Mouse (Mus musculus) right cerebral cortex, postnatal 25 days (tissue): ENCODE measurements around the gene 1700001P01Rik.
"Not testable (repeated sequence)": the region's sequence is repeated elsewhere in the genome, so short reads cannot be mapped to it uniquely, and the experiment has no call there.

Experiments
- DNase-seq: peaks from one replicate; pipeline ENCODE4 v3.0.0; 2022

The 1700001P01Rik gene

DNA sequence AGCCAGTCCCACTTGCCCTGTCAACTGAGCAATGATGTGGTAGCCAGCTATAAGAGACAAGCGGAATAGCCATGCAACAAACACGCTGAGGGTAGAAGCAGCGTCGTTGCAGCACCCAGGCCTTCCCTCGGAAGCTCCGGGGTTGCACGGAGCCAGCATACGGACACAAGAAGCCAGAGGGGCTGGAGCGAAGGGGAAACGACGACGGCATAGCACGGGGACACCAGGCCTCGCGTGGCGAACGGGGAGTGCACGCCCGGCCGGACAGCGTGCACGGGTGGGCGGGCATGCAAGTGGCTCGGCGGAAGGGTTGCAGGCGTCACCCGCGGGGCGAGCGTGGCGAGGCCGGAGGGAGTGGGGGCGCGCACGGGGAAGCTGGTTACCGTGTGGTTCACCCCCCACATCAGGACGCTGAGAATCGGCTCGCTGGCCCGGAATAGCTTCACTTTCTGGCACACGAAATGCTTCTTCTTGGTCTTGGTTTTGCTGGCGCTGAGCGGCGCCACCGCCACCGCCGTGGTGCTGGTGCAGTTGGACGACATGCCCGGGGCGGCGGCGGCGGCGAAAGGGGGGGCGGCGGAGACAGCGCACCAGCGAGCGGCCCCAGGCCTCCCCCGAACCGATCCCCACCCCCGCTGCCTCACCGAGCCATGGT is 31.5 kb downstream of the 1700001P01Rik start, which contains the start of gene Pip4k2b:
Gene Pip4k2b (minus strand): TSS at position 642 of the 655 bp plus-strand sequence.
- DNase-seq, result no peak

DNA sequence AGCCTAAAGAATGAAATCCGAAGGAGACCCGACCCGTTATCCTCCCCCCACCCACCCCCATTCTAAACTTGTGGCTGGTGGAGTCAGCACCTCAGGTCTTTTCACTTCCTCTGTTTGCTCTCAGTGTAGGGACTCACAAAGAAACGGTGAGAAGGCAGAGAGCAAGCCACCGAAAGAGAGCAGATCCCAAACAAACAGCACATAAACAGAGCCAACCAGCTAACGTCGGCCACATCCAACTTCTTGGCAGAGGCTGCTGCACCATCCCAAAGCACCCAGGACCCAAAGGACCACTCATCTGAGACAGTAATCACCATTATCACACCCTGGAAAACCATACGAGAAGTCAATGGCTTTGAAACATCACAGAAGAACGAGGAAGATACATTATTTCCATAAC is 32.3 kb downstream of the 1700001P01Rik start:
- no peak for DNase-seq

DNA sequence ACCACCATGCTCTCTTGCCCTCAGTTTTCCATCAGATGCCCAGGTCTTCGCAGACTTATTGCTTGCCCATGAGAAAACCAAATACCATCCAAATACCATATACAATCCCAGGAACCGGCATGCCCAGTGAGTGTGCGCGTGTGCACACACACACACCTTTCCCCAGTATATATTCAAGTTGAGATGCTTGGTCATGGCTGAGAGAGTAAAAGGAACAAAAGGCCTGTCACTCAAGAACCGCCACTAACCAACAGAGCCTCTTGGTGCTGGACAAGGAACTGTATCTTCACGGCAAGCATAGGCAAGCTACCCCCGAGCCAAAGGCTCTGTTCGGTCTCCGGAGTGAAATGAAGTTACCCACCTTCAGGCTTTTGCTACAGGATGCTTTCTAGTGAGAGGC is 33.1 kb downstream of the 1700001P01Rik start:
- no peak for DNase-seq

DNA sequence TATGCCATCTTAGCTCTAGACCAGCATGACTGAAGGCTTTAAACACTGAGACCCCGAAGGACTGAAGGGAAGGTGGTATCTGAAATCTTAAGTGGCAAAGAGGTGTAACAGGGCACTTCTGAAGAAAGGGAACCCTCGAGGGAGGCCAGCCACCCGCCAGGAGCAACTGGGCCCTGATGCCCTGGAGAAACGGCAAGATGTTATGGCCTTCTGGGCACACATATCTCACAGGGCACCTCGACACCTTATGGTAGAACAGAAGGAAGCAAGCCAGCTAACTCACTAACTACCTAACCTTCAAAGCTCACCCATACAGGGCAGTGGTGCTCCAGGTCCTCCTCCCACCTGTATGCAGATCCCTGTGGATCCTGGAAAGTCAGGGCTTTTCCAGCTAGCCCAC is 33.6 kb downstream of the 1700001P01Rik start:
- DNase-seq, result no peak

DNA sequence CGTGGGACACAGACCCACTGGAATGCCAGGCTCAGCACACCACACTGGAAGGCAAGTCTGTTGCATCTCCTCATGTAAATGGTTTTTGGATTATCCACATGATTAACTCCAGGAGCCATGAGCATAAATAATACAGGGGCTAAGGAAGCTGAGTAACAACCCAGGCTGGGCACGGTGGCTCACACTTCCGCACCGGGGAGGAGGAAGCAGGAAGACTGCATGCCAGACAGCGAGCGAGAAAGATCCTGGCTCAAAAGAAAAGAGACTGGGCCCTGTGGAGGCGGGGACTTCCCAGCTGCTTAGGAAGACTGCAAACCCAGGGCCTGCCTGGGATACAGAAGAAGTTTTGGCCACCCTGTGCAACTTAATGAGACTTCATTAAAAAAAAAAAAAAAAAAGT is 35.5 kb downstream of the 1700001P01Rik start:
- DNase-seq, result peak; percentile 45

DNA sequence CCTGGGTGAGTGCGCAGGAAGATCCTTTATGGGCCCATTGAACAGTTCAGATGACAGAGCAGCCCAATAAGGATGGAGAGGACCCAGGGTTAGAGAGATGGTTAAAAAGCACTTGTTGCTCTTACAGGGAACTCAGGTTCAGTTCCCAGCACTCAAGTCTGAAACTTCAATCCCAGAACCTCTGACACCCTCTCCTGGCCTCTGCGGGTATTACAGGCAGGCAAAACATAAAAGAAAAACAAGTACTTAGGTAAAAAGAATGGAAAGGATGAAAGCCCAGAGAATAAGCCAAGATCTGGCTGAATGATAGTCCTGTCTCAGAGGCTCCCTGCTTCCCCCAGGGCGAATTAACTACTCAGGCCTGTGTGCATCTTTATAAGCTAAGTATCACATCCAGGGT is 36.6 kb downstream of the 1700001P01Rik start:
- DNase-seq, result no peak

DNA sequence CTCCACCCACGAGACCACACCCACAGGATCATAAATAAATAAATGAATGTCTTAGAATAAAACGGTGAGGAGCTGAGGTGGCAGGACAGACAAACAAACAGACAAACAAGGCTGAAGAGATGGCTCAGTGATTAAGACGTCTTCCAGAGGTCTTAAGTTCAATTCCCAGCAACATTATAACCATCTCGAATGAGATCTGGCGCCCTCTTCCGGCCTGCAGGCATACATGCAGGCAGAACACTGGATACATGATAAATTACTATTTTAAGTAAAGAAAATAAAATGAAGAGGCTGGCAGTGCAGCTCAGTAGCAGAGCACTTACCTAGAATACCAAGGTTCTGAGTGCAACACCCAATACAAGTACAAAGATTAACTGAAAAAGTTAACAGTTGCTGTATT is 37.0 kb downstream of the 1700001P01Rik start:
- no peak for DNase-seq

DNA sequence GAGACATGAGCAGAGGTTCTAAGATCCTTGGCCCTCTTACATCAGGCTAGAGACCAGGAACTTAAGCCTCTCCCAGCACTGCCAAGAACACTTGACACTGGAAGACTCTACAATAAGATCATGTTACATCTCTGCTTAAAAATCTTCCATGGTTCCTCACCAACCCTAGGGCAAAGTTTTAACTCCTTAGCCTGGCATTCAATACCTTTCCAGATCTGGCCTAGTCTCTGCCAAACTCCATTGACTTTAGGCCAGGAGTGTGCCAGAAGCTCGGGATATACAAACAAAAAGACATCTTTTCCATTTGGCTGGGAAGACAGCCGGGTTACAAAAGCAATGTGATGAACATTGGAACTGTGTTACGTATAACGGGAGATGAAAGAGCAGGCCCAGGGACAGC is 38.1 kb downstream of the 1700001P01Rik start:
- no peak for DNase-seq

DNA sequence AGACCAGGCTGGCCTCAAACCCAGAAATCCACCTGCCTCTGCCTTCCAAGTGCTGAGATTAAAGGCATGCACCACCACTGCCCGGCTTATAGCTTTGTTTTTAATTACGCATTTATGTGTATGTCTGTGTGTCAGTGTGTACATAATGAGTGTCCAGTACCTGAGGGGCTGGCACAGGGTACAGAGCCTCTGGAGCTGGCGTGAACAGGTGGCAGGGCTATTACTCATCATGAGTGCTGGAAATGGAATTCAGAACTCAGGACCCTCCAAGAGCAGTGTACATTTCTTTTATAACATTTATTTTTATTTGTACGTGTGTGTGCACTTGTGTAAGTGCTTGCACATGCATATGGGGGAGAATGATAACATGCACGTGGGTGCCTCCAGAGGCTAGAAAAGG is 39.1 kb downstream of the 1700001P01Rik start:
- DNase-seq, result no peak

DNA sequence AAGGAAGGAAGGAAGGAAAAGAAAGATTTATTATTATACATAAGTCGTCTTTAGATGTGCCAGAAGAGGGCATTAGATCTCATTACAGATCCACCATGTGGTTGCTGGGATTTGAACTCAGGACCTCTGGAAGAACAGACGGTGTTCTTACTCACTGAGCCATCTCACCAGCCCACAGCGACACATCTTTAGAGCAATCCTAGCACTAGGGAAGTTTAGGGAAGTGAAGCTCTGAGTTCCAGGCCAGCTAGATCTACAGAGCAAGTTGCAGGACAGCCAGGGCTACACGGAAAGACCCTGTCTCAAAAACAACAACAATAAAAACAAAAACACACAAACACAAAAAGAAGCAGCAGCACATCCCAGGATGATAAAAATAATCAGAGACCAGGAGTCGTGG is 40.9 kb downstream of the 1700001P01Rik start:
- not testable (repeated sequence) for DNase-seq

DNA sequence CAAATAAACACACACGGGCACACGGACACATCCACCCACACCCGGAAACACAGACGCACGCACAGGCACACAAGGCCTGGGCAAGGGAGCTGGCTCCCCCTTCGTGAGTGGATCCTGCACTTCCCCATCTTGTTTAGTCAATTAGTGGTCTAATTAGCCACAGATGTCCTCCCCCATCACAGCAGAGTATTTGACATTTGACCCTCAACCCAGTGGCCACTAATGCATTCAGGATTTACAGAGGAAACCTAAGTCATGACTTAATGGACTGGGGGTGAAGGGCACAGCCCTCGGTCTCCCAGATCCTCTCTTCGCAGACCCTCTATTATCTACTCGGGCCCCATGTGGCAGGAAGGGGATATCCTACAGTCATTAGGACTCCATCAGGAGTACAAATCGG is 42.0 kb downstream of the 1700001P01Rik start:
- DNase-seq, result no peak

DNA sequence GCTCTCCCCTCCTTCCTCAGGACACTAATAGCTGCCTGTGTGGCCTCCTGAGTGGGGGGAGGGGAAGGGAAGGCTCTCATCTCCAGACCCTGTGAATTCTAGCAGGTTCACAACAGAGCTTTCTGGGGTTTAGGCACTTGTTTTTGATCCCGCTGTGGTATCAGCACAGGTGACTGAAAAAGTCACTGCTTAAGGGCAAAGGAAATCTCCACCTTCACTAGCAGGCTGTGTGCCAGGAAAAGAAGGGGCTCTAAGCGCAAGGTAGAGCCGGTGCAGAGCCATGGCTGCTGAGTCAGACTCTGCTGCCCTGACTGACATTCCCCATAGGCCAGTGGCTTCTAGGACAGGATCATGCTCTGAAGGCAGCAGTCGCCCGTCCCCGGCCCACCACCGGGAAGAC is 47.0 kb downstream of the 1700001P01Rik start:
- no peak for DNase-seq

DNA sequence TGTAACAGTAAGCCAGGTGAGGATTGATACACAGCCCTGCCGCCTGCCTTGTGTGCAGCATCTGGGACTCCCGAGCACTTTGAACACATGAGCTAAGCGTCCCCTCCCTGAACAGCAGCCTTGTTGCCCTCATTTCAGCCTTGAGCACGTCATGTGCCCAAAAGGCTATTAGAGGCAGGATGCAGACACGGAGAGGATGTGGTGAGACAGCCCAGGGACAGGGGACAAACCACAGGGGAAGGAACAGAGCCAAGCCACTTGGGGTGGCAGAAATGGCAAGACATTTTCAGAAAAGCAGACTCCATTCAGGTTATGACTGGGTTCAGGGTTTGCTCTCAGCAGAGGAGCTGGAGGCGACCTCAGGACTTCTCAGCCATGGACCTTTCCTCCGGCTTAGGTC is 47.4 kb downstream of the 1700001P01Rik start:
- DNase-seq, result no peak

DNA sequence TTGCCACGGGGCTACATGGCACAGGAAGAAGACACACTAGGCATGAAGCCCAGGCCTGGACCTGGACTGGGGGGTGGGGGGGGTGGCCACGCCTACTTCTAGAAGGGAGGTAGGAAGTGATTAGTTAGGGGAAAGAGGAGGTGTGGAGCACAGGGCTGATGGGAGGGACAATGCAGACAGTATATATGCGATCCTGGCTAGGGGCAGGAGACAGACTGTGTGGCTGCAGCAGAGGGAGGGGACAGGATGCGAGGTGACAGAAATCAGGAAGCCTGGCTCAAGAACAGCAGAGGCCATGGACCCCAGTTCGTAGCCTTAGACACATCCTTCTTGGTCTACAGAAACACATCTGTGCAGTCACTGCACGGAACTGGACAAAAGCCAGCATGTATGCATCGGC is 52.0 kb downstream of the 1700001P01Rik start:
- no peak for DNase-seq
